Mouse (Mus musculus): ENCODE results near the gene BC051019. TPM values are rescaled to one million over a fixed set of nuclear protein-coding genes. Genes with fewer than 3 reads are reported as not detected.

BC051019 gene
- polyA plus RNA-seq, 1 experiment from 2014 or later, result not detected

GRCm38 (mm10) chr7:109751427-109752007, 27.9 kb upstream of the BC051019 start:
- Histone ChIP-seq H3K4me2 (ENCODE audit: low read depth, low read length) (peak overlapping the region; percentile 88), H3K27ac (ENCODE audit: low read length) (peak overlapping the region; percentile 87), H3K9ac (ENCODE audit: low read depth, low read length) (peak overlapping the region; percentile 96), H3K4me3 (ENCODE audit: low read length) (peak overlapping the region; percentile 91), H3K27me3 (replicated peaks; ENCODE audit: control insufficient read depth, insufficient read depth, low read length) (no peaks in the 10 kb centered on the region), H3K36me3 (ENCODE audit: control insufficient read depth, insufficient read depth, low read length) (no peaks in the 10 kb centered on the region; the same call in 1 of the 2 replicates), H3K4me1 (ENCODE audit: control insufficient read depth, insufficient read depth, low read length) (no peaks in the 10 kb centered on the region), H3K9me3 (ENCODE audit: control insufficient read depth, low read length) (no peaks in the 10 kb centered on the region)
- ATAC-seq, result no peak; the same call in none of the 2 replicates
- WGBS, result 4% methylated on average over 13 of the region's 13 CpGs

DNA sequence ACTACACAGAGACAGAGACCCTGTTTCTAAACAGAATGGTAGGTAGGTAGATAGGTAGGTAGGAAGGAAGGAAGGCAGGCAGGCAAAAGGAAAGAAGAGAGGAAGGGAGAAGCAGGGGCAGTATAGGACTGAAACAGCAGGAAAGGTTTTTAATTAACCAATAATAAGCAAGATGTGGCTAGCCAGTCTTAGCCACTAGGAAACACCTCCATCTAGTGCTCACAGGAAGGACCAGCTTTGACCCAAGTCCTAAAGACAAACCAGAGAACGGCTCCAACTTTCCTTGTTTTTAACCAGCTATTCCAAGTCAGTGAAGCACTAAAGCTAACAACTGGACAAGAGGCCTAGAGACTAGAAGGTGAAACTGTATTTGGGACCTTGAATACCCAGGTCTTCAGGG, 24.1 kb upstream of the BC051019 start:
- H3K27me3 ChIP-seq (replicated peaks; ENCODE audit: control insufficient read depth, insufficient read depth, low read length), result no peaks in the 10 kb centered on the region
- no peak overlapping the region for H3K27ac ChIP-seq (ENCODE audit: low read length)
- no peak for ATAC-seq
- H3K4me1 ChIP-seq (ENCODE audit: control insufficient read depth, insufficient read depth, low read length), result no peaks in the 10 kb centered on the region
- no peak overlapping the region for H3K9ac ChIP-seq (ENCODE audit: low read depth, low read length)
- peaks cover 3% of the 10 kb centered on the region for H3K36me3 ChIP-seq (ENCODE audit: control insufficient read depth, insufficient read depth, low read length)
- 35% methylated on average over 1 of the region's 1 CpGs for WGBS
- no peaks in the 10 kb centered on the region for H3K9me3 ChIP-seq (ENCODE audit: control insufficient read depth, low read length)
- no peak overlapping the region for H3K4me2 ChIP-seq (ENCODE audit: low read depth, low read length)
- no peak overlapping the region for H3K4me3 ChIP-seq (ENCODE audit: low read length)

- no peak overlapping the region for H3K4me2 ChIP-seq (ENCODE audit: low read depth, low read length)
- peaks cover 3% of the 10 kb centered on the region for H3K36me3 ChIP-seq (ENCODE audit: control insufficient read depth, insufficient read depth, low read length)
- no peak for ATAC-seq
- no peaks in the 10 kb centered on the region for H3K9me3 ChIP-seq (ENCODE audit: control insufficient read depth, low read length)
- no peak overlapping the region for H3K4me3 ChIP-seq (ENCODE audit: low read length)
- WGBS, result 90% methylated on average over 4 of the region's 4 CpGs
- H3K4me1 ChIP-seq (ENCODE audit: control insufficient read depth, insufficient read depth, low read length), result no peaks in the 10 kb centered on the region
- H3K27ac ChIP-seq (ENCODE audit: low read length), result no peak overlapping the region
- no peaks in the 10 kb centered on the region for H3K27me3 ChIP-seq (replicated peaks; ENCODE audit: control insufficient read depth, insufficient read depth, low read length)
- H3K9ac ChIP-seq (ENCODE audit: low read depth, low read length), result no peak overlapping the region
Observed at GRCm38 (mm10) chr7:109741703-109742102, 18.1 kb upstream of the BC051019 start.

- no peak overlapping the region for H3K4me3 ChIP-seq (ENCODE audit: low read length)
- H3K27ac ChIP-seq (ENCODE audit: low read length), result no peak overlapping the region
- H3K4me1 ChIP-seq (ENCODE audit: control insufficient read depth, insufficient read depth, low read length), result no peaks in the 10 kb centered on the region
- no peak overlapping the region for H3K4me2 ChIP-seq (ENCODE audit: low read depth, low read length)
- H3K9me3 ChIP-seq (ENCODE audit: control insufficient read depth, low read length), result no peaks in the 10 kb centered on the region
- H3K27me3 ChIP-seq (replicated peaks; ENCODE audit: control insufficient read depth, insufficient read depth, low read length), result no peaks in the 10 kb centered on the region
- H3K9ac ChIP-seq (ENCODE audit: low read depth, low read length), result no peak overlapping the region
- H3K36me3 ChIP-seq (ENCODE audit: control insufficient read depth, insufficient read depth, low read length), result peaks cover 6% of the 10 kb centered on the region; the same call in 1 of the 2 replicates
- 97% methylated on average over 1 of the region's 1 CpGs for WGBS
- ATAC-seq, result no peak
Observed at GRCm38 (mm10) chr7:109741060-109741459, 17.4 kb upstream of the BC051019 start.

- no peak overlapping the region for H3K27ac ChIP-seq (ENCODE audit: low read length)
- no peak overlapping the region for H3K9ac ChIP-seq (ENCODE audit: low read depth, low read length)
- H3K9me3 ChIP-seq (ENCODE audit: control insufficient read depth, low read length), result no peaks in the 10 kb centered on the region
- no peak overlapping the region for H3K4me3 ChIP-seq (ENCODE audit: low read length)
- ATAC-seq, result peak; percentile 77; the same call in 1 of the 2 replicates
- 0 out of 2 replicates have a peak, but pooled peaks cover 3% of the 10 kb centered on the region for H3K36me3 ChIP-seq (ENCODE audit: control insufficient read depth, insufficient read depth, low read length)
- no peak overlapping the region for H3K4me2 ChIP-seq (ENCODE audit: low read depth, low read length)
- 46% methylated on average over 5 of the region's 5 CpGs for WGBS
- H3K27me3 ChIP-seq (replicated peaks; ENCODE audit: control insufficient read depth, insufficient read depth, low read length), result no peaks in the 10 kb centered on the region
- H3K4me1 ChIP-seq (ENCODE audit: control insufficient read depth, insufficient read depth, low read length), result no peaks in the 10 kb centered on the region
Observed at GRCm38 (mm10) chr7:109739822-109740370, 16.2 kb upstream of the BC051019 start.

DNA sequence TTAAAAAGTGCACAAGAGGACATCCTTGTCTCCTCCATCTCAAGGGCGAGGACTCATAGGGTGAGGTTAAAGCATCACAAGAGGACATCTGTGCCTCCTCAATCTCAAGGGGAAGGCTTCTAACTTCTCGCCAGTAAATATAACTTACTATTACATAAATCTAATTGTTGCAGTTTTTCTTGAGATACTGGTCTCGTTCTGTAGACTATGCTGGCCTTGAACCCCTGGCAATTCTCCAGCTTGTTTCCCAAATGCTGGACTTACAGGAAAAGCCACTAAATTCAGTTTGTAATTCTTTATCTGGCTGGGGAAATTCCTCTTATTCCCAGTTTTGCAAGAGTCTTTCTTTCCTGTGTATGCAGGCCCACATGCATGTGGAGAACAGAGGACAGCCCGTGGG, 11.2 kb upstream of the BC051019 start:
- no peaks in the 10 kb centered on the region for H3K27me3 ChIP-seq (replicated peaks; ENCODE audit: control insufficient read depth, insufficient read depth, low read length)
- H3K4me1 ChIP-seq (ENCODE audit: control insufficient read depth, insufficient read depth, low read length), result 0 out of 2 replicates have a peak, but pooled peaks cover 3% of the 10 kb centered on the region
- no peak overlapping the region for H3K27ac ChIP-seq (ENCODE audit: low read length)
- 0 out of 2 replicates have a peak, but pooled peaks cover 3% of the 10 kb centered on the region for H3K36me3 ChIP-seq (ENCODE audit: control insufficient read depth, insufficient read depth, low read length)
- no peak overlapping the region for H3K9ac ChIP-seq (ENCODE audit: low read depth, low read length)
- WGBS, result 70% methylated on average over 4 of the region's 4 CpGs
- H3K4me3 ChIP-seq (ENCODE audit: low read length), result no peak overlapping the region
- H3K9me3 ChIP-seq (ENCODE audit: control insufficient read depth, low read length), result no peaks in the 10 kb centered on the region
- no peak for ATAC-seq
- H3K4me2 ChIP-seq (ENCODE audit: low read depth, low read length), result no peak overlapping the region

DNA sequence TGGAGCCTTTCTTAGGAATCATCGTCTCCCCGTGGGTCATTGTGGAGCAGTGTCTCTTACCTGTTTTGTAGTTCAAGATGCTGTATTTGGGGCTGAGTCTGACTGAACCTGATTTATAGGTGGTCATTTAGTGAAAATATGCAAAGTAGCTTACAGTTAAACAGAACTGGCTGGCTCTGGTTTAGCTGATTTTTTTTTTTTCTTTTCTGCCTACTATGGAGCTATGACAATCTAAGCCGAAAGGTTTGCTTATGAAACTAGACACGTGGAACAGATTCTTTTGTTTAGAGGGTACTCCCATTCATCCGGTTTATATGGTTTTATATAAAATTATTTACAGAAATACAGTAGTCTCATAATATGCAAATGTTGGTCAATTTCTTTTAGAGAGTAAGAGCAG, 8.0 kb upstream of the BC051019 start, which contains the start of gene Ascl3:
Ascl3 (minus strand) TSS at position 101 of the 400 bp plus-strand sequence.
- 0 out of 2 replicates have a peak, but pooled peaks cover 3% of the 10 kb centered on the region for H3K4me1 ChIP-seq (ENCODE audit: control insufficient read depth, insufficient read depth, low read length)
- no peak within 1 kb of the TSS for H3K27ac ChIP-seq (ENCODE audit: low read length)
- no peaks in the 10 kb centered on the region for H3K9me3 ChIP-seq (ENCODE audit: control insufficient read depth, low read length)
- no peaks in the 10 kb centered on the region for H3K27me3 ChIP-seq (replicated peaks; ENCODE audit: control insufficient read depth, insufficient read depth, low read length)
- H3K9ac ChIP-seq (ENCODE audit: low read depth, low read length), result no peak within 1 kb of the TSS
- no peak within 1 kb of the TSS for H3K4me2 ChIP-seq (ENCODE audit: low read depth, low read length)
- no peak within 1 kb of the TSS for H3K4me3 ChIP-seq (ENCODE audit: low read length)
- 0 out of 2 replicates have a peak, but pooled peaks cover 1% of the 10 kb centered on the region for H3K36me3 ChIP-seq (ENCODE audit: control insufficient read depth, insufficient read depth, low read length)
- 86% methylated on average over 5 of the region's 5 CpGs for WGBS
- no peak for ATAC-seq

- H3K36me3 ChIP-seq (ENCODE audit: control insufficient read depth, insufficient read depth, low read length), result no peaks in the 10 kb centered on the region
- no peak overlapping the region for H3K9ac ChIP-seq (ENCODE audit: low read depth, low read length)
- no peak overlapping the region for H3K4me3 ChIP-seq (ENCODE audit: low read length)
- H3K9me3 ChIP-seq (ENCODE audit: control insufficient read depth, low read length), result no peaks in the 10 kb centered on the region; the same call in 1 of the 2 replicates
- no peaks in the 10 kb centered on the region for H3K4me1 ChIP-seq (ENCODE audit: control insufficient read depth, insufficient read depth, low read length)
- no peaks in the 10 kb centered on the region for H3K27me3 ChIP-seq (replicated peaks; ENCODE audit: control insufficient read depth, insufficient read depth, low read length)
- no peak for ATAC-seq
- WGBS, result 84% methylated on average over 8 of the region's 8 CpGs
- no peak overlapping the region for H3K4me2 ChIP-seq (ENCODE audit: low read depth, low read length)
- no peak overlapping the region for H3K27ac ChIP-seq (ENCODE audit: low read length)
Observed at GRCm38 (mm10) chr7:109723114-109723513, 536 bp downstream of the BC051019 start.

- Histone ChIP-seq H3K4me3 (ENCODE audit: low read length) (no peak overlapping the region), H3K9ac (ENCODE audit: low read depth, low read length) (no peak overlapping the region), H3K27ac (ENCODE audit: low read length) (no peak overlapping the region), H3K27me3 (replicated peaks; ENCODE audit: control insufficient read depth, insufficient read depth, low read length) (no peaks in the 10 kb centered on the region), H3K4me1 (ENCODE audit: control insufficient read depth, insufficient read depth, low read length) (no peaks in the 10 kb centered on the region), H3K9me3 (ENCODE audit: control insufficient read depth, low read length) (no peaks in the 10 kb centered on the region; the same call in 1 of the 2 replicates), H3K36me3 (ENCODE audit: control insufficient read depth, insufficient read depth, low read length) (no peaks in the 10 kb centered on the region), H3K4me2 (ENCODE audit: low read depth, low read length) (no peak overlapping the region)
- ATAC-seq, result no peak
- WGBS, result 99% methylated on average over 2 of the region's 2 CpGs
Observed at GRCm38 (mm10) chr7:109722618-109723017, 1.0 kb downstream of the BC051019 start.

Data from intestine, embryonic 16.5 days (tissue).